Mouse (Mus musculus): Measurements from ENCODE around the gene Ano9.

- TF ChIP-seq CTCF (IDR thresholded peaks at IDR 0.05; ENCODE audit: control insufficient read depth, insufficient read depth, low read length) (no peak), POLR2A (IDR thresholded peaks at IDR 0.05; ENCODE audit: borderline replicate concordance, control insufficient read depth, low read depth, low read length) (no peak)
Measured at GRCm38 (mm10) chr7:141103161-141103560, 14.4 kb downstream of the Ano9 start.

Data from bone marrow, adult 2 months (tissue).